Mouse (Mus musculus) liver, embryonic 14.5 days (tissue): ENCODE data around the gene Vamp1.

Experiments used
- CTCF ChIP-seq: IDR thresholded peaks from 2 replicates; pipeline ENCODE4 v1.5.1; 2016; ENCODE audit warnings: antibody characterized with exemption, low read depth, control low read depth
- EP300 ChIP-seq: IDR thresholded peaks from 2 replicates; pipeline ENCODE4 v1.6.1; 2016; ENCODE audit warnings: antibody characterized with exemption, low read depth

DNA sequence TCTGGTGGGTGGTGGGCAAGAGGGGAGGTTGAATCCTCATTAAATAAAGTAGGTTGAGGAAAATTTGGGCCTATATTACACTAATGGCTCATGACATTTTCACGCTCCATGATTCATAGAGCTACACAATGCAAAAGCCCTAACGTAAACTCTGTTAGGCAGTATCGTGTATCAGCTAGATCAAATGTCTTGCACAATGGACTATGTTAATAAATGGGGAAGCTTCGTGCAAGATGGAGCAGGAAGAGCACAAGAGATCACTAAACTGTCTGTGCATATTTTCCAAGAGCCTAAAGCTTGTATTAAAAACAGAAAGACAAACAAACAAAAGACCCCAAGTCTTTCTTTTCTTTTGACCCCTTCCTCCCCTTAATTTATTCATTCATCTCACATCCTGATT lies 78.7 kb downstream of the Vamp1 start:
- TF ChIP-seq CTCF (no peak), EP300 (no peak)
